Mouse (Mus musculus) small intestine, adult 2 months (tissue): ENCODE data around the gene St7.

Experiments used
- CTCF ChIP-seq: fragments of 200-500 bp; IDR thresholded peaks from 2 replicates; pipeline ENCODE4 v1.5.1; 2012; ENCODE audit warnings: low read depth, mild to moderate bottlenecking, control low read depth, inconsistent platforms, low read length, moderate library complexity, mixed read lengths; ENCODE audit not compliant: insufficient replicate concordance, insufficient read length; ENCODE audit errors: extremely low read depth
- POLR2A ChIP-seq: fragments of 200-500 bp; IDR thresholded peaks from 2 replicates; pipeline ENCODE4 v1.6.1; 2012; ENCODE audit warnings: low read depth, mild to moderate bottlenecking, control low read depth, inconsistent platforms, low read length, moderate library complexity

DNA sequence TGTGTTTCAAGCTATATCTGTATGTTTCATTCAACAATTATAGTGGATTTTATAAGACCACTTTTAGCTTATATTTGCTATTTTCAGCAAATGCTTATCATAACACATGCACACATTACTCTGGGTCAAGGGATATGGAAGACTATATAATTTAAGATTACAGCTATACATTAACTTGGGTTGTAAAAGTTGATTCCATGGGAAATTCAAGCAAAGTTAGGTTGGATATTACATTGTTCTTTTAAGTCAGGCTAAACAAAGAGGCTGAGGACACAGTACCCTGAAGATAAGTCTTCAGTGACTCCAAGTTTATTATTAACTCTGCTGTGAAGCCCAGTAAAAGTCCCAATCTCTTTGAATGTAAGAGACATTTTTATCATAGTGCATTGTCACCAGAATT lies 118.8 kb downstream of the St7 start:
- TF ChIP-seq CTCF = no peak
- no peak for TF ChIP-seq POLR2A
